Mouse (Mus musculus): ENCODE results near the gene Cdan1.
"Not testable (repeated sequence)": the region's sequence is repeated elsewhere in the genome, so short reads cannot be mapped to it uniquely, and the experiment has no call there.

The Cdan1 gene

GRCm38 (mm10) chr2:120745496-120745895 lies 104.4 kb downstream of the Cdan1 start:
- DNase-seq (ENCODE audit: low read depth) = no peak

DNA sequence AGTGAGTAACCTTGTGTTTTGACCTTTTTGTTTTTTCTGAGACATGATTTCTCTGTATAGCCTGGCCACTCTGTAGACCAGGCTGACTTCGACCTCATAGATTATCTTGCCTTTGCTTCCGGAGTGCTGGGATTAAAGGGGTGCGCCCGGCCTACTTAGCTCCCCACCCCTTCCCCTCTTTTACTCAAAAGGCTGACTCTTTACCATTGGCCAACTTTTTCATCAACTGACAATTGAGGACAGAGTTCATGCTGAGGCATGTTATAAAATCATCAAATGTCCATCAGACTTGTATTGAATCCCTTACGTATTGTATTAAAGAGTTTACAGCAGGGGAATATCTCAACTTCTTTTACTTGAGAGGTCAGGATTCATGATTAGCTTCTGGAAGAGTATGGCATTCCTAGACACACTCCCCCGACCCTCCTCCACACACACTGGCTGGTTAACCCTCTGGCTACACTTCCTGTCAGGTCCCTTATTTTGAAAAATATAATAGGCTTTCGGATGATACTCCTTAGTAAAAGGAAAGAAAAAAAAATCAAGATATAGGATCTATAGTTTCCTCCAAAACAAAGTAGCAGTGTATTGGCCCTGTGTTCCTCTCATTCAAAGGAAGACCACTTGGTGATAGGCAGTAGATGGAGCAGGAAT lies 117.9 kb downstream of the Cdan1 start:
- DNase-seq (ENCODE audit: low read depth) = no peak

GRCm38 (mm10) chr2:120731167-120731862 lies 118.6 kb downstream of the Cdan1 start:
- peak; percentile 82 for DNase-seq (ENCODE audit: low read depth)

GRCm38 (mm10) chr2:120730639-120731166 lies 119.2 kb downstream of the Cdan1 start:
- no peak for DNase-seq (ENCODE audit: low read depth)

- DNase-seq (ENCODE audit: low read depth) = no peak
These were observed 119.9 kb downstream of the Cdan1 start for GRCm38 (mm10) chr2:120729775-120730585.

GRCm38 (mm10) chr2:120724176-120724575 lies 125.8 kb downstream of the Cdan1 start:
- no peak for DNase-seq (ENCODE audit: low read depth)

- DNase-seq (ENCODE audit: low read depth) = no peak
These were observed 126.3 kb downstream of the Cdan1 start for GRCm38 (mm10) chr2:120723621-120724020.

DNA sequence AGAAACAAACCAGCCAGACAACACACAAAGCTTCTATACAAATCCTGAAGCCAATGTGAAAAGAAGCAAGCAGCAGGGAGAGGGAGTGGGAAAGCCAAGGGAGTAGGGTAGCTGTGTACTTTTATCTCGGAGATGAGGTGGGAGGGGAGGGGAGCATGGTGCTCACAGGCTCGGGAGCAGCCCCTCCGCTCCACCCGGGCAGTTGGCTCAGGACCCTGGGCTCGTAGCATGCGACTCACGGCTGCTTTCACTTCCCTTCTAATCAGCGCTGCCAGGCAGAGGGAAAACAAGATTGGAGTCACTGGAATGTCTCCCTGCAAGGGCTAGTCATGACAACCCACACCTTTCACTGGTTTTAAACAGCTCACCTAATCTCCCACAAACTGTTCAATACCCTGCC lies 127.4 kb downstream of the Cdan1 start:
- no peak for DNase-seq (ENCODE audit: low read depth)

DNA sequence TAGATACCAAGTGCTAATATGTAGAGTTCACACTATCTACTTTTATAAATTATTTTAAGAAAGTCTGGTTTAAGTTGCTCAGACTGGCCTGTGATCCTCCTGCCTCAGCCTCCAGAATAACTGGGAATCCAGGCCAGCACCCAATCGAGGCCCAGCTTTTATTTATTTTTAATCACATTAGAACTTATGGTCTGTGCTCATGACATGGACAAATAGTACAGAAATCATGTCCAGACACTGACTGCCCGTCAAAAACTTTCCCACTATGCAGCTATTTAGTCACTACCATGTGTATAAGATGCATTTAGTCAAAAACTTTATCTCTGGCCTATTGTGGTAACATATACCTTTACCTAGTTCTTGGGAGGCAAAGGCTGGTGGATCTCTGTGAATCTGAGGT lies 128.0 kb downstream of the Cdan1 start:
- no peak for DNase-seq (ENCODE audit: low read depth)

- DNase-seq (ENCODE audit: low read depth) = no peak
These were observed 129.1 kb downstream of the Cdan1 start for GRCm38 (mm10) chr2:120720821-120721220.

DNA sequence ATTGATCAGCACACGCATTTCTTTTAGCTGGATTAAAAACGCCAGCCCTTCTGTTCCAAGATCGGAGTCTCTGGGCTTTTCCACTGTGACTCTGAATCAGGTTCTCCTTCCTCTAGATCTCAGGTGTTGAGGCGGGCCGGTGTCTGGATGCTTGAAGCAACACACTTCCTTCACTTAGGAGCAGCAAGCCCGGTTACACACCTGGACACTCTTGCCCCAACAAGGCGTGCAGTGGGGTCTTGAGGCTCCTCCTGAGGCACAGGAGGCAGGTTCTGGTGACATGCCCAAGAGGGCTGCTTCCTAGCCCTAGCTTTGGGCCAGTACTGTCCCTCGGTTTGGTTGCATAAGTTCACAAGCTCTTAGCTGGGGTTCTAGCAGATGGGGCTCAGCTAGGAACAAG lies 131.4 kb downstream of the Cdan1 start:
- DNase-seq (ENCODE audit: low read depth) = no peak

GRCm38 (mm10) chr2:120713441-120713840 lies 136.5 kb downstream of the Cdan1 start:
- no peak for DNase-seq (ENCODE audit: low read depth)

DNA sequence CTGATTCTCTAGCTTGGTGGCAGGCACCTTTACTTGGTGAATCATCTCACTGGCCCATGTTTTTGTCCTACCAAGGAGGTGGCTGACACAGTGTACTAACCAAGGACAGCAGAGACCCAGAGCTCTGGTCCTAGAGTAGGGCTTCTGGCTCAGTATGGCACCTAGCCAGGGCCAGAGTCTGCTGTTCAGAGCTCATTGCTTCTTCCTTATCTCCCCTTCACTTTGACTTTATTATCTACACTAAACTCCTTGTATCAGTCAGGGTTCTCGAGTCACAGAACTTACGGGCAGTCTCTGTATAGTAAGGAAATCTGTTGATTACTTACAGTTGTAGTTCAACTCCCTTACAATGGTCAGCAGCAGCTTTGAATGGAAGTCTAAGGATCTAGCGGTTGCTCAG lies 139.0 kb downstream of the Cdan1 start:
- no peak for DNase-seq (ENCODE audit: low read depth)

DNA sequence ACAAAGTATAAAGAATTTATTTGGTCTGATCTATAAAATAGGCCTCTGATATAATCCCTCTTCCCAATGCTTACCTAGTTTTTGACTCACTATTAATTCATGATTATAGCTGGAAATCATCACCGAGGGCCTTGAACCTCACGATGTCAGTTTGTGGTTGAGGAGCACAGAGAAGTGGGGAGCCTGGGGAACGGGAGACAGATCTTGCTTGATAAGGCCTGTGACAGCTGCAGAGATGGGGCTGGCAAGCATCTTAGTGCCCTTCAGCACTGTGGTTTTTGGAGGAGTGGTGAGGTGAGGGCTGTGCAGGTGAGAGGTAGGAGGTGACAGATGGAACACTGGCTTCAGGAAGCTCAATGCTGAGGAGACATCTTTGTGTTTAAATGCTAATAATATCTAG lies 139.8 kb downstream of the Cdan1 start:
- no peak for DNase-seq (ENCODE audit: low read depth)

DNA sequence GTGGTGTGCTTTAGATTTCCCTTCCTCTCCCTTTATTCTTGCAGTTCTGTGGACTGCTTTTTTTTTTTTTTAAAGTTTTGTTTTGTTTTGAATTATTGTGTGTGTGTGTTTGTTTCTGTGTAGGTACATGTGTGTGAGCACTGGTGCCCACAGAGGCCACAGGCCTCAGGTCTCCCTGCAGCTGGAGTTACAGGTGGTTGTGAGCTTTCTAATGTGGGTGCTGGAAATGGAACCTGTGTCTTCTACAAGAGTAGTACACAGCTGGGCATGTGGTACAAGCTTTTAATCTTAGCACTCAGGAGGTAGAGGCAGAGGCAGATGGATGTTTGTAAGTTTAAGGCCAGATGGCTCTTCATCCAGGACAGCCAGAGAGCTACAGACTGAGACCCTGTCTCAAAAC lies 142.9 kb downstream of the Cdan1 start:
- DNase-seq (ENCODE audit: low read depth) = no peak

DNA sequence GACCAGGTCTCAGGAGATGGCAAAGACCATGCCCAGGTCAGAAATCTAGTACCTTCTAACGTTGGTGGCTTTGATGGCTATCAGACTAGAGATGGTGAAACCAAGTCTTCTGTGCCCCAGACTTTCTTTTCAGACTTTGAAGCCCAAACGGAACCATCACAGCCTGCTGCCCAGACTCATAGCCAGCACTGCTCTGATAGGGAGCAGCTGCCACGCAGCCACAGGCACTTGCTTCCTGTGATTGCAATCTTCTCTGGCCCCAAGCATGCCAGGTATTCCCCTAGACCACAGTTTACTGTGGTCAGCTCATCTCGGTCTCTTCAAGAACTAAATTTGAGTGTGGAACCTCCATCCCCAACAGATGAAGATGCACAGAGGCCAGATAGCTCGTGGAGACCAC lies 147.3 kb downstream of the Cdan1 start:
- no peak for DNase-seq (ENCODE audit: low read depth)

GRCm38 (mm10) chr2:120700379-120700885 lies 149.5 kb downstream of the Cdan1 start:
- DNase-seq (ENCODE audit: low read depth) = no peak

- no peak for DNase-seq (ENCODE audit: low read depth)
These were observed 152.2 kb downstream of the Cdan1 start for GRCm38 (mm10) chr2:120697767-120698166.

- DNase-seq (ENCODE audit: low read depth) = not testable (repeated sequence)
These were observed 168.8 kb downstream of the Cdan1 start for GRCm38 (mm10) chr2:120681151-120681550.

DNA sequence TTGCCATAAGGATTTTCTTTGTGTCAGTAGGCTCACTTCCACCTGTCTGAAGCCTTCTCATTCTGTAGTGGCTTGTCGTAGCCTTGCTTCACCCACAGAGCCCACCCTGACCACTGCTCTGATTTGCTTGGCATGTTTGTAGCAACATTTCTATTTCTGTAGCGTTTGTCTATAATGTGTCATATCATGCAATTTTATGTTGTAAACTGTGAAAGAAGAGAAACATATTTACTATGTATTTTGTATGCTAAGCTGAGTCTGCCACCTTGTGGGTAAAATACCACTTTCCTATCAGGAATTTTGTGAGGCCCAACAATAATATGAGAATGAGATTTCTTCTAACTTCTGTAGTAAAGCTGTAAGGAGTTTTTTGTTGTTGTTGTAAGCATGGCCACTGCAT lies 179.7 kb downstream of the Cdan1 start:
- peak; percentile 8 for DNase-seq (ENCODE audit: low read depth)

DNA sequence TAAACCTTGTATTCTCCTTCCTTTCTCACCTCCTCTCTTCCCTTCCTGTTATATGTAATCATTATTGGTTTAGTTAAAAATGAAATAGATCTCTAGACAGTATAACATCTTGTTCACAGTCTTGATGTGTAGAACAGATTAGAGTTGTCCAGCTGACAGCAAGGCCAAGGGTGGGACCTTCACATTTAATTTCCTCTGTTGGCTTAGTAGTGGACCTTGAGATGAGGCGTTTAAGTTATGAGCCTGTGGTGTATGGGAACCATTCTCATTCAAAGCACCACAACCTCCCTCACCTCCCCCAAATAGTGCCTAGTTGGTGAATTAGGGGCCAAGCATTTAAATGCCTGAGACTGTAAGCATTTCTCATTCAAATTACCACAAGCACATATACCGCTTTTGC lies 182.5 kb downstream of the Cdan1 start:
- no peak for DNase-seq (ENCODE audit: low read depth)
